33 mouse cellular contexts compared by ENCODE assay signal in genomic region chr11:26203466-26203865, GRCm38 (mm10). TPM values are rescaled to one million over a fixed set of nuclear protein-coding genes. Genes with fewer than 3 reads are reported as not detected.
"Had no signal": no experiment of that assay in that cellular context is flagged by ENCODE, and none has a peak within 500 bp of the region (broad histone marks: within the 10 kb centered on the region; RNA-seq: fewer than 3 reads in every experiment).

No protein-coding gene starts in this region.

- H3K4me1 ChIP-seq: limb, embryonic 10.5 days; limb, embryonic 12.5 days; limb, embryonic 13.5 days; limb, embryonic 15.5 days; liver, embryonic 12.5 days; liver, embryonic 13.5 days; lung, embryonic 15.5 days; megakaryocyte, embryonic 14.5 days; midbrain, embryonic 10.5 days; midbrain, embryonic 12.5 days; midbrain, embryonic 13.5 days; midbrain, embryonic 15.5 days; neural tube, embryonic 12.5 days had no signal

- DNase-seq: left cerebral cortex, postnatal 4 days; liver; liver, embryonic 13.5 days; liver, postnatal 0 days; lung, adult 18-20 months; lung, adult 2 months; lung, embryonic 14.5 days; lung, postnatal 10 days; lung, postnatal 14 days; lung, postnatal 36 days; lung, postnatal 4 days; midbrain, embryonic 14.5 days had no signal

- H3K27ac ChIP-seq: limb, embryonic 10.5 days; limb, embryonic 12.5 days; limb, embryonic 13.5 days; limb, embryonic 15.5 days; liver, embryonic 12.5 days; liver, embryonic 13.5 days; liver, embryonic 14.5 days; liver, embryonic 15.5 days; lung, embryonic 15.5 days; macrophage; midbrain, embryonic 10.5 days; midbrain, embryonic 12.5 days; midbrain, embryonic 13.5 days; midbrain, embryonic 15.5 days; neural tube, embryonic 12.5 days had no signal

- H3K27me3 ChIP-seq: limb, embryonic 12.5 days; limb, embryonic 13.5 days; limb, embryonic 15.5 days; liver, embryonic 12.5 days; liver, embryonic 13.5 days; liver, embryonic 15.5 days; lung, embryonic 15.5 days; midbrain, embryonic 12.5 days; midbrain, embryonic 13.5 days; midbrain, embryonic 15.5 days; neural tube, embryonic 12.5 days had no signal

- H3K9me3 ChIP-seq: limb, embryonic 10.5 days; limb, embryonic 12.5 days; limb, embryonic 13.5 days; limb, embryonic 15.5 days; liver, embryonic 12.5 days; liver, embryonic 13.5 days; liver, embryonic 15.5 days; lung, embryonic 15.5 days; megakaryocyte, embryonic 14.5 days; midbrain, embryonic 10.5 days; midbrain, embryonic 12.5 days; midbrain, embryonic 13.5 days; midbrain, embryonic 15.5 days; neural tube, embryonic 12.5 days had no signal

- H3K4me3 ChIP-seq: limb, embryonic 10.5 days; limb, embryonic 12.5 days; limb, embryonic 13.5 days; limb, embryonic 15.5 days; liver, embryonic 12.5 days; liver, embryonic 13.5 days; liver, embryonic 15.5 days; lung, embryonic 15.5 days; megakaryocyte, embryonic 14.5 days; midbrain, embryonic 10.5 days; midbrain, embryonic 12.5 days; midbrain, embryonic 13.5 days; midbrain, embryonic 15.5 days; myocyte; neural tube, embryonic 12.5 days had no signal

- H3K36me3 ChIP-seq: limb, embryonic 10.5 days; limb, embryonic 12.5 days; limb, embryonic 13.5 days; limb, embryonic 15.5 days; liver, embryonic 12.5 days; liver, embryonic 13.5 days; liver, embryonic 15.5 days; lung, embryonic 15.5 days; midbrain, embryonic 10.5 days; midbrain, embryonic 12.5 days; midbrain, embryonic 13.5 days; midbrain, embryonic 15.5 days; neural tube, embryonic 12.5 days had no signal

- H3K4me2 ChIP-seq: limb, embryonic 12.5 days; limb, embryonic 13.5 days; limb, embryonic 15.5 days; liver, embryonic 11.5 days; liver, embryonic 12.5 days; liver, embryonic 13.5 days; liver, embryonic 15.5 days; lung, embryonic 14.5 days; lung, embryonic 15.5 days; midbrain, embryonic 11.5 days; midbrain, embryonic 12.5 days; midbrain, embryonic 13.5 days; midbrain, embryonic 15.5 days; neural tube, embryonic 12.5 days had no signal

- ATAC-seq: liver, embryonic 12.5 days; liver, postnatal 0 days; lung, postnatal 0 days; midbrain, embryonic 13.5 days; midbrain, embryonic 15.5 days; midbrain, embryonic 16.5 days had no signal

- H3K9ac ChIP-seq: limb, embryonic 12.5 days; limb, embryonic 13.5 days; limb, embryonic 15.5 days; liver, embryonic 12.5 days; liver, embryonic 13.5 days; liver, embryonic 14.5 days; liver, embryonic 15.5 days; liver, postnatal 0 days; lung, embryonic 14.5 days; lung, embryonic 15.5 days; midbrain, embryonic 12.5 days; midbrain, embryonic 13.5 days; midbrain, embryonic 15.5 days; neural tube, embryonic 12.5 days had no signal

RNA-seq across cellular contexts. Expression of gene 5730522E02Rik, which starts 7.1 kb away (rescaled TPM):
- total RNA-seq: monocyte, adult 5-6 weeks had no signal
- polyA plus RNA-seq: macrophage, myocyte had no signal
